Mouse (Mus musculus): ENCODE data around the gene Kmt2e.

Kmt2e gene

DNA sequence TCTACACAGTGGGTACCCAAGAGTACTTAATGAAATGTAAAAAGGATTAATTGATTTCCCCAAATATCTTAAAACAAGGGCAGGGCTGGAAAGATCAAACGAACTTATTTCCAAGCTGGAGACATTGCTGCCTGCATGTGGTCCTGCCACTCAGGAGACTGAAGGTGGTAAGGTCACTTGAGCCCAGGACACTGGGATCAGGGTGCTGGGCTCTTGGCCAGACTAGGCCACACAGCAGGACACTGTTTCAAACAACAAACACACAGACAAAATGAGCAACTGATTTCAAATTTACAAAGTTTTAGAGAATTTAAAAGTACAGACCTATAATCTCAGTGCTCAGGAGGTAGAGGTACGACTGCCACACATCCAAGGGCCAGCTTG is 23.5 kb upstream of the Kmt2e start:
- no peak for DNase-seq (ENCODE audit: low spot score)

DNA sequence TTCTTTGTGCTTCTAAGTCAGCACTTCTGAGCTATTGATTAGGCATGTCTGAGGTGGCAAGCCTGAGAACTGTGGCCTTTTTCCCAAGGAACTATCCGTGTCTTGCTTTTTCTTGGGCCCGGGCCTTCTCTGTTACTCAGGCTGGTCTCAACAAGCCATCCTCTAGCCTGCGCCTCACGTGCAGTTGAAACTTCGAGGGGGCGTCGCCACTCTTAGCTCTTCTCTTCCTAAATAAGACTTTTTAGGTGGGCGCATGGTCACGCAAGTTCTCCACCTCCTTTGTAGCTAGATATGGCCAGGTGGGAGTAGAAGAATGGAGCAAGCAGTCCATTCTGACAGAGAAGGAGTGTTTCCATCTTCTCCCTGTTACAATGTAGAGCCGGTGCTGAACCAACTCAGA is 22.6 kb upstream of the Kmt2e start:
- DNase-seq (ENCODE audit: low spot score), result no peak

DNA sequence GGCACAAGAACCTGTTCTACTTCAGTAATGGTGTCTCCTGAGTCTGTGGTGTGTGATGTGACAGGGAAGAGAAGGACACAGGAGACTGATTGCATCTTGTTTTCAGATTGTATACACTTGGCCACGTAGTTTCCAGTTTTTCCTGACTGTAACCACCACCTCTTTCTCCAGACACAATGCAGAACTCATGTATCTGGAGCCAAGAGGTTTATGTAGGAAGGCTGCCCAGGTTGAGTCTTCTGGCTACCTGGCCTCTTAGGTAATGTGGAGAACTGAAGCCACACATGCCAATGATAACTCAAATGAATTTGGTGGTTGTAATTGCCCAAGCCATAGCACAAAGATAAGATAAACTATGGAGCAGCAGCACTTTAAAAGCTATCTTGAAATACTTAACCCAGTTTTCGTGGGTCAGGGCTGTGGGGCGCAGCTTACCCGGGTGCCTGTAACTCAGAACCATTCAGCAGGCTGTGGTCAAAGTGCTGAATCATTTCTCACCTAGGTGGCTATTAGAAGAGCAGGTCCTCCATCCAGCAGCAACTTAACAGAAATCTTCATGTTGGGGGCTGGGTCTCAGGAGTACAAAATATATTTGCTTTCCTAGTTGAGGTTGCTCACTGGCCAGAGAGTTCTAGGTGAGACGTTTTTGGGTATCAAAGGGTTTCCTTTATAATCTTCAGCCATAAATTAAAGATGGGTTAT is 21.8 kb upstream of the Kmt2e start:
- no peak for DNase-seq (ENCODE audit: low spot score)

DNA sequence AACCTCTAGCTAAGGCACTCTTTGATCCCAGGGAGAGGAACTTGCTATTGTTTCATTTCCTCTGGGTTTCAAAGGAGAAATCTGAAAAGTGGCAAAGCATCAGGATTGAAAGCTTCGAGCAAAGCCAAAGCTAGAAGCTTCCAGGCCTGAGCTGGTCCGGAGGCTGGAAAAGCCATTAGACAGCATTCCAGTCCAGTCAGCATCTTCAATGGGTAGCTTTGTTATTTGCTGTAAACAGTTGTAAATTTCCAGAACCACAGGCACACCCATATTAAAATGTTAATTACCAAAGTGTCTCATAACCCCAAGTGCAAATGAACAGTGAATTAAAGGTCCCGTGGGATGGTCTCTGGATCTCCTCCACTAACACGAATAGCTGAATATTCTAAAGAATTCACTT is 21.2 kb upstream of the Kmt2e start:
- DNase-seq (ENCODE audit: low spot score), result no peak

DNA sequence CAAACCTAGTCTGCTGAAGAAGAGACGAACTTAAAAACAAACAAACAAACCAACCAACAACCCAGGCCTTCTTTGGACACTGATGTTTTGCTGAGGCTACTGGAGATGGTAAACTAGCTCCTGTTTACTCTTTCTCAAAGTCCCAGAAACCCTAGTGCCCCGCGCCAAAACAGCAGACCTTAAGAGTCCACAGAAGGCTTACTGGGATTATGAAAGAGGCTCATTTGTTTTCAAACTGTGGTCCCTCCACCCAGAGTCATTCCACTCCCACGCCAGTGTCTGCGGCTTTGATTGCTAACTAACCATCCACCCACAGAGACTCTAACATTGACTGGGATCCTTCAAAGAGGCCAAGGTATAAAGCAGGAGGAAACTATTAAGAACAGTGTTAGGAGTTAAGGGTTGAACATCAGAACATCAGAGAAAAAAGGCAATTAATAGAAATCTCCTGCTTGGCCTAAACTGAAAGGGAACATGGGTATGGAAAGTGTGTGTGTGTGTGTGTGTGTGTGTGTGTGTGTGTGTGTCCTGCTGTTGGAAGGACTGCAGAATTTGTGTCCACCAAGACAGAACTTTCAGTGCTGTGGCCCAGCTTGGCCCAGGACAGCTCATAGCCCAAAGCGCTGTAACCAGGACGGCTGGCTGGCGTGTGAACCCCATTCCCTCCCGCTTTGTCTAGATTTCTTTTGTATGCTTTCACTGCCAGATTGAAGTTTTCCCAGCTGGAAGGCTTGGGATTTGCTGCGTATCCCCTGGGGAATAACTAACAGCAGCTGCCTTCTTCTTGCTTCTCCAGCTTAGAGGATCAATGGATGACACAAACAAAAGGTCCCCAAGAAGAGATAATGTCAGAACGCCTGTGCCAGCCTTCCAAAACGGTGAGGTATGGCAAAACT is 20.4 kb upstream of the Kmt2e start:
- peak; percentile 66 for DNase-seq (ENCODE audit: low spot score)

DNA sequence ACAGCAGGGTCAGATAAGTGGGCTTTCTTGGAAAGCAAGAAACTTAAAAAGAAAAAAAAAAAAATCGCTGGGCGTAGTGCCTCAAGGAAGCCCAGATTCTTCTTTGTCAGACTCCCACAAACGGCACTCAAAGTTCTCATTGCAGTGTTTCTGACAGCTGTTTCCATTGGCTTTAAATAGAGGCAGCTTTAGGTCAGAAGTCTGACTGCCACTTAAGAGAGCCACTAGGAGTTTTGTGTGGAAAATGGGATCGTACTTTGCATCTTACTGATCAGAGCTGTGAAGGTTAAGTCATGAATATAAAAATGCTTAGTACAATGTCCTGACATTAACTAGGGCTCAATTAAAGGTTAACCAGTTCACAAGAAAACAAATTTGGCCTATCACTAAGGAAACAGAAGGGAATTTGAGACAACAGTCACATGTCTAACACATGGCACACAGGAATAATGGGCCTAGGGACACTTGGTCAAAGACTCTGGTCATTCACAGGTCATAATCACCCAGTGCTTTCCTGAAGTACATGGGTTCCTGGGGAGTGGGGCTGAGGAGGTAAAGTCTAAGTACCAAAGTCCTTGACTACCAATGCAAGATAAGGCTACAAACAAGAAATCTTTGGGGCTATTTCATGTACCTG is 19.6 kb upstream of the Kmt2e start:
- no peak for DNase-seq (ENCODE audit: low spot score)

DNA sequence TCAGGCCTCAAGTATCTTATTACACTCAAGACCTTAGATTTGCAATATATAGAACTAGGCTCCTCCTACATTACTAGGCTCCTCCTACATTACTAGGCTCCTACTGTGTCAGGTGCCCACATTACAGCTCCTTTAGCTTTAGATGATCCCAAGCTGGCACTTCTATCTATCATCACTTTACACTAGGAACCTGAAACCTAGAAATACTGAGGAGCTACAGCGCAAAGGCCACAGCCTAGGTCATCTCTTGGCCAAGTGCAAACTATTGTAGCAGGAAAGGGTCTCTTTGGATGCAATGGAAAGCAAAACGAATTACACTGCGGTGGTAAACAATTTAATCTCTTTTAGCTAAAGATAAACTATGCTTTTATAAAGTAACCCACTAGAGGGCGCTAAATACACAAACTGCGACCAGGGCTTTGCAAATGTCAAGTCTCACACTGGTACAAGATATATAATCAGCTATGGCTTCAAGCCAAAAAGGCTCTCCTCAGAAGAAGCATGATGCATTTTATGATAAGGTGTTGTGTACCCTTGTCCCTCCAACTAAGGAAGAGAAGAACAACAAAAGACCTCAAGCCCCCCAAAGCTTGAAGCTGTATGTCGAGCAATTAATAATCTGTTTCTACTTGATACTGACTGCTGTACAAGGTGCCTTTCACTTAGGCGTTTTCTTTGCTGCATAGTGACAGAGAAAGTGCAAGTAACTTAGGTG is 18.5 kb upstream of the Kmt2e start:
- peak; percentile 86 for DNase-seq (ENCODE audit: low spot score)

DNA sequence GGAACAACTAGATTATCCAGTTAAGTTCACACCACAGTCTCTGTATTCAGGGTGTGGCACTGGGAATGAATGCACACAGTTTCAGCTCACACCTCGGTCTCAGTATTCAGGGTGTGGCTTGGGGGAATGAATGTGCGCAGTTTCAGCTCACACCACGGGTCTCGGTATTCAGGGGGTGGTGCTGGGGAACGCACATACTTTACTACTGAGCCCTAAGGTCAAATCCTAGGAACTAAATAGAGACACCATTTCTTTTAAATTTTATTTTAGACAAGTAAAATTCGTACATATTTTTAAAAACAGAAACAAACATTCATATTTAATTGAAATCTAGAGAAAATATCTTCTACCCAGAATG is 18.0 kb upstream of the Kmt2e start:
- DNase-seq (ENCODE audit: low spot score), result no peak

DNA sequence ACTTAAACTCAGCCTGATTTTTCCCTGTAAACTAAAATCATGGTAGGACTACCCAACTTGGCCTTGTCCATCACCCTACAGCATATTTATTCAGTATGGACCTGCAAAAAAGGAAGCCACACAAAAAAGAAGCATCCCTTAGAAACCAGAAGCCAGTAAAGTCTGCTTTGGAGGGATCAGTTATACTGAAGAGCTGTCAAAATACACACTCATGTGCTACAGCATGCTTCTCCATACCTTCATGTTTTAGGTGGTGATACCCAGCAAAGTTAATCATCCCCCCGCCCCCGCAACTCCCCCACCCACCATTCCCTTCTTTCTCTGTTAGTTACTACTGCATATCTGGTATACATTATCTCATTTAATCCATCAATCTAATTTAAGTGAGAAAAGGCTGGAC is 16.5 kb upstream of the Kmt2e start:
- no peak for DNase-seq (ENCODE audit: low spot score)

DNA sequence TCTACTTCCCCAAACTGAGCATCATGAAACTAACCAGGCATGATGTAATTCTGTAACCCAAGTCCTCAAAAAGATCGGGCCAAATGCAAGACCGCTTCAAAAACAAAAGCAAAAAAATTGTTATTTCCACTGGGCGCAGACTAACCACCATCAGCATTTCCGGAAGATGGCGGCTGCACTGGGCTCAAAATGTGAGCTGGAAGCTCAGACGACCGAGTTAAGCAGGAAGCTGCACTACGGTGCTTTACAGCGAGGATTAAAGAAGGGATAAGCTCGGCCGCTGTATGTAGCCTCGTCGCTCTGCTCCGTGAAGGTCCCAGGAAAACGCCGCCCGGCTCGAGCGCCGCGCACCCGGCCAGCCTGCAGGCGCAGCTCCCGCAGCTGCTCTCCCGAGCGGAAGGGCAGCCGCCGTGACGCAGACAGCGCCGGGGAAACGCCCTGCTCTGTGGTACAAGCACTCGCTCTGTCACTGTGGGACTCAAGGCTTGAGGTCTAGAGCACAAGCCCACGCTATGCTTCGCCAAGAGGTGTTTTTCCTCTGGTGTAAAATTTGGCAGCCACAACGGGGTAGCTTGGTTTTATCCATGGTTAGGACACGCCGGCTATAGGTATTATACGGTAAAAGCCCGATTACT is 16.0 kb upstream of the Kmt2e start:
- peak; percentile 81 for DNase-seq (ENCODE audit: low spot score)

DNA sequence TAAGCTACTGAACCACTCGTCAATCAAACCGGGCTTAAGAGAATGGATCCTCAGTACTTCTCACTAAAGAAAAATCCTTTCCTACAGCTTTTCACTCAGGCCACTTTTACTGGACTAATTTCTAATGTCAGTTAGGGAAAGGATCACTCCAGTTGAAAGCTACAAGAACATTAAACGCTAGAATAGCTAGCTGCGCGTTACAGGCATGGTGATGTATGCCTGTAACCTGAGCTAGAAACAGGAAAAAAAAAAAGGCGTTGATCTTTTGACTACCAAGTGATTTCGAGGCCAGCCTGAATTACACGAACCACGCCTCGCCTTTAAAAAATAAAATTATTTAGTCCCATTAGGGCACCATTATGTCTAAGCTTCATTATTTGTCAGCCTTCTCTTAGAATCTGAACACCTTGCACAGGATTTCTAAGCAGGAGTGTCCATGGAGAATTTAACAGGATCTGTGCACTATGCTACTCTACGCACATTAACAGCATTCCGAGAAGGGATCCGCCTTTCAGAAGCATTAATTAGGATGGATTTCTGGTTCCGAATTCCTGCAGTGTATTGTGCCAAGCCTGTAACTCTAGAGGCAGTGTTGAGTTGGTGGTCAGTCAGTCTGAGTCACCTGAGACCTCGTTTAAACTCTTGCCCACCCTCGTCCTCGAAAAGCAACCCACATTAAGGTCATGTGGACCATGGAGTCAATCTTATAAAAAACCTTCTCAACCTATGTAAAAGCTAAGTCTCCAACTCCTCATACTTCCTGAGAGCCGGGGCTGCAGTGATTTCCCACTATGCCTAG is 15.2 kb upstream of the Kmt2e start:
- DNase-seq (ENCODE audit: low spot score), result peak; percentile 58

DNA sequence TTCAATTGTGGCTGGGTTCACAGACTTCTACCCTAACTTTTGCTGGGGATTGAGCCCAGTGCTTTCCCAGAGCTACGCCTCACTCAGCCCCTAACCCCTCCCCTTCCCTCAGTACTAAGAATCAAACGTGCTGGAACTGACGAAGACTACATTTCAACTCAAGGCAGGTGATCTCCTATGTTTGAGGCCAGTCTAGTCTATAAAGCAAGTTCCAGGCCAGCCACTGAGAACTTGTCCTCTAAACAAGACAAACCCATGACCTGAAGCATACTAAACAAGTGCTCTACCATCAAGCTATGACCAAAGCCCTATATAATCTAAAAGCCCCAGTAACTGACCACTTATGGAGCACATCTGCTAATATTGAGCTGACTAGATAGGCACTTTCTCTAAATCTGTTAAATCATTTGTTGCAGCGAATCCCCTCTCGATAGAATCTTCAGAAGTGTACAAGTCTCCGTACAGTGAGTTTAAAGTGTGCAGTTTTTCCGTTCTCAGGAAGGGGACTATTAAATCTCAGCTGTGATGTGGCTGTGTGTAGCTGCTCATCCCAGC is 14.5 kb upstream of the Kmt2e start:
- no peak for DNase-seq (ENCODE audit: low spot score)

DNA sequence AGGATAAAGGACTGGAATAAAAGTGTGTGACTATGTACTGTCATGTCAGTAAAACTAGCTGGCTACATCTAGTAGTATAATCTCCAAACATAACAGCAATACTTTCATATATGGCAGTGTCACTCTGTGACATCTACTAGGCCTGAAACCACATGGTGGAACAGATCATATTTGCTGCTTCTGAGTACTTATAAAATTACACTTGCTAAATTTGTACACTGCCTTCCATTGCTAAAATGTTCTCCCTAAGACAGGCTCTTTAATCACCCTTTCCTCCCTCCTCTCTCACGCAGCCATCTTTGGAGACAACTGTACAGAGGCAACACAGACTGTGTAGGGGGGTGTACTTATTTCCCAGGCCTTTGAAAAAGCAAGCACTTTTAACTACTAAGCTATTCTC is 13.8 kb upstream of the Kmt2e start:
- no peak for DNase-seq (ENCODE audit: low spot score)

DNA sequence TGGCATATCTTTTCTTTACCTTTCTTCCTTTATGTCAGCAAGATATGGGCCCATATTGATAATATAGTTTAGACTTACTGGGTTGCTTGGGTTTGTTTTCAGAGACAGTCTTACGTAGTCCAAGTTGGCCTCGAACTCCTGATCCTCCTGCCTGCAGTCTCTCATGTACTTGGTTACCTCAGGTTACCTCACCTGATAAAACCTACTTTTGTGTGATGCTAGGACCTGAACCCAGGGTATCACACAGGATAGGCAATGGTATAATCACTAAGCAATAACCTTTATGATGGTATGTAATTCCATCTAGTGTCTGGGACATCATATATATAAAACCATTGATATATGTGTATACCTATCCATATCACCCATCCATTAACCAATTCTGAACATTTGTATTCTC is 12.8 kb upstream of the Kmt2e start:
- DNase-seq (ENCODE audit: low spot score), result no peak

DNA sequence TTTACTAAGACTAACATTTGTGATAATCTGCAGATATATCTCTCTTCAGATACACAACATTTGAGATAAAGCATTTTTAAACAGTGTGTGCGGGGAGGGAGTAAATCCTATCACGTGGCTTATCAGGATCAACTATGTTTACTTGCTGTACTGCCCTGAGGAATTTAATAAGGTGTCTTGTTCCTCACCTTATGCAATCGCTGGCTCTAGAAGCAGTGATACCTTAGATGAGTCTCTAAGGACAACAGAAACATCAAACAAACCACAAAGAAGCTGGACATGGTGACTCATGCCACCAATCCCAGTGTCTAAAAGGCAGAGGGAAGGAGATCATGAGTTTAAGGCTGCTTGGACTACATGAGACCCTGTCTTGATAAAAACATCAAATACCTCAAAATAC is 11.2 kb upstream of the Kmt2e start:
- DNase-seq (ENCODE audit: low spot score), result no peak

DNA sequence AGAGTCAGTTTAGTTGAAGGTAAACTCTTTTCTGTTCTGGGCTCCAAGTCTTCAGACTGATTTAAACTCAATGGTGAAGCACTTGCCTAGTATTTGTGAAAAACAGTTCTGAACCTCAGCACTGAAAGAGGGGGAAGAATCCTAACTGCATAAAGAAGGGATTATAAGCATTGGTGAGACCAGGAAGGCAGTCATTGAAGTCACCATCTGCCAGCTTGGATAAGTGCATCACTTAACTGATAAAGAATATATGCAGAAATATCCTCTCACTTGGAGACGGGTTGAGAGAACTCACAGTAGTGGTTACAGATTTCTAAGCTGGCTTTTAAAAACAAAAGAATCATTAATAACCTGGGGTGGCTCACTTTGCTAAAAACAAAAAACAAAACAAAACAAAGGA is 6.7 kb upstream of the Kmt2e start:
- no peak for DNase-seq (ENCODE audit: low spot score)

DNA sequence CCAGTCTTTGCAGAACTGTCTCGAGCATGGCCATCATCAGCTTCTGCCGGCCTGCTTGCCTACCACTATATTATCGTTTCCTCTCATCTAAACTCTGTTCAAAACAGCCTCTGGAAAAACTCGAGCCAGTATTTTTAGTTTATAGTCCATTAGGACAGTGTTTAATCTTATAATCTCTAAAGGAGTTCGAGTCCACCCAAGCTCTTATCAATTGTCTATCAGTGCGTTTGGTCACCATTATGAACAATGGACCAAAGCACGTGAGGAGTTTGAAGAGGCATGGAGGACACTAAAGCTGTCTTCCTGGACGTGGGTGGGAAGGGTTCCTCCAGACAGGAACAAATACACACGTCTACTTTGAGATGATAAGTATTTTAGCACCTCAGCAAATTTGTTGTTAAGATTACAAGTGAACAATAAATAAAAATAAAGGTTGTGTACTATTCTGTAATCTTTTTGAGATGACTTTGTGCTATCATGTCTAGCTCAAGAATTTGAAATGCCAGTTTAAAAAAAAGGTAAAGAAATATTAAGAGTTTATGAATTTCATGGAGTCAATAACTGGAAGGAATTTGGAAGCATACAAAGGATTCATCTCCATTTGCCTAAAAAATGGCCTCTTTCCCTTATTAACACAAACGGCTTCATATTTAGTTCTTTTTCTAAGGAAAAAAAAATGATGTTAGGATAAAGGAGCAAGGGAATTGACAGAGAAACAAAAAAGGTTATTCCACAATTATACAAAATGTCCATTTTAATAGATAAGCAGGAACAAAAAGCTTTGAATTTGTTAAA is 3.0 kb upstream of the Kmt2e start:
- DNase-seq (ENCODE audit: low spot score), result peak; percentile 52

DNA sequence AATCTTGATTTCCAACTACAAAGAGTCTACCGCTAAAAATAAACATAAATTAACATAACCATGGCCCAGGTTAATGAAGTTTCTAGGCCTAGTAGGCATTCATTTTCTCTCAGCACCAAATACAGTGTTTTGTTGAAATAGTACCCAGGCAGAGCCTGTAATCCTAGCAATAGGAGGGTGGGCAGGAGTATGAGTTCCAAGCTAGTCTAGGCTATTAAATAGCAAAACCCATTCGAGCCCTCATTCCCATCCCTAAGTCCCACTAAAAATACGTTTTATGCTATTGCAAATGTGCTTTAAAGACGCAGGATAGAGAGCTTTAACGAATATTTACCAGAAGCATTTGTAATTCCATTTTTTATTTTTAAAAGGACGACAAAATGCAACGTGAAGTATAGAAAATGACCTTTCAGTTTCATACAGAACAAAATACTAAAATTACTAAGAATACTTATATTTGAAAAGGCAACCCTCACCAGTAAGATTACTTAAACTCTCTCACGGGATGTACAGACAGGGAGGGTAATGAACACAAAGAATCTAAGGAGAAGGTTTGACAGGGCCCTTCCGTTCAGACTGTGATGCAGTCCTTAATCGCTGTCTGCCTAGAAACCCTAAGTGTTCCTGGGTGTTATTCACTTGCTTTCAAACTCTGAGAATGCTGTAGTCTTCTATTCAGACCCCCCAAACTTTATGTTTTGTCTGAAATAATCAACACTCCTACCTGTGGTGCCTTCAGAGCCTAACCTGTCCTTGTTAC is 2.1 kb upstream of the Kmt2e start:
- no peak for DNase-seq (ENCODE audit: low spot score)
